Mouse (Mus musculus) heart, postnatal 0 days (tissue): ENCODE measurements at regions not wholly inside any gene's neighbourhood (a gene's known extent, or its start where the extent isn't known, plus 50 kb on each side); places are given as distances from the start of the nearest gene placed in this dataset.

Source experiments
- ATAC-seq: fragments of 200-750 bp; cut with Nextera tagmentation; 2 replicates; pipeline ENCODE4 v1.8.0; 2017; ENCODE audit warnings: low read depth, moderate number of reproducible peaks, moderate library complexity; ENCODE audit not compliant: insufficient read depth
- DNase-seq: peaks from one replicate; pipeline ENCODE4 v3.0.0-alpha.2; 2016; ENCODE audit warnings: low spot score
- H3K27ac ChIP-seq: fragments of 300-500 bp; sonication (generic); 2 replicates; pipeline ENCODE4 v1.5.1; 2014; ENCODE audit warnings: low read depth, mild to moderate bottlenecking
- H3K27me3 ChIP-seq: fragments of 300-500 bp; sonication (generic); 2 replicates; pipeline ENCODE4 v1.6.1; 2014; ENCODE audit warnings: low read length, mixed read lengths; ENCODE audit not compliant: control insufficient read depth, insufficient read depth
- H3K36me3 ChIP-seq: fragments of 300-500 bp; sonication (generic); replicated peaks from 2 replicates; pipeline ENCODE4 v1.6.1; 2014; ENCODE audit warnings: low read length, mixed read lengths; ENCODE audit not compliant: control insufficient read depth, insufficient read depth
- H3K4me1 ChIP-seq: fragments of 300-500 bp; sonication (generic); 2 replicates; pipeline ENCODE4 v1.6.1; 2014; ENCODE audit warnings: antibody characterized with exemption; ENCODE audit not compliant: control insufficient read depth, insufficient read depth
- H3K4me2 ChIP-seq: fragments of 300-500 bp; sonication (generic); 2 replicates; pipeline ENCODE4 v1.6.1; 2014; ENCODE audit warnings: low read depth, mild to moderate bottlenecking, low read length, moderate library complexity
- H3K4me3 ChIP-seq: fragments of 300-500 bp; sonication (generic); 2 replicates; pipeline ENCODE4 v1.5.1; 2014; ENCODE audit warnings: low read depth, low read length
- H3K9ac ChIP-seq: fragments of 300-500 bp; sonication (generic); replicated peaks from 2 replicates; pipeline ENCODE4 v1.6.1; 2014; ENCODE audit warnings: low read depth, low read length, mixed read lengths
- H3K9me3 ChIP-seq: fragments of 300-500 bp; sonication (generic); replicated peaks from 2 replicates; pipeline ENCODE4 v1.6.1; 2016; ENCODE audit warnings: low read length; ENCODE audit not compliant: control insufficient read depth
- CTCF ChIP-seq: IDR thresholded peaks from 2 replicates; pipeline ENCODE4 v1.5.1; 2016; ENCODE audit warnings: antibody characterized with exemption, control low read depth, low read depth
- EP300 ChIP-seq: IDR thresholded peaks from 2 replicates; pipeline ENCODE4 v1.6.1; 2016; ENCODE audit warnings: antibody characterized with exemption, low read depth
- WGBS: fragments of 180-500 bp; shearing (Covaris S2); extraction: QIAGEN DNeasy Blood & Tissue Kit; methylation state at CpG from one replicate; pipeline ENCODE4 v1.1.7; 2014; 5-methylcytosine and 5-hydroxymethylcytosine counted together

DNA sequence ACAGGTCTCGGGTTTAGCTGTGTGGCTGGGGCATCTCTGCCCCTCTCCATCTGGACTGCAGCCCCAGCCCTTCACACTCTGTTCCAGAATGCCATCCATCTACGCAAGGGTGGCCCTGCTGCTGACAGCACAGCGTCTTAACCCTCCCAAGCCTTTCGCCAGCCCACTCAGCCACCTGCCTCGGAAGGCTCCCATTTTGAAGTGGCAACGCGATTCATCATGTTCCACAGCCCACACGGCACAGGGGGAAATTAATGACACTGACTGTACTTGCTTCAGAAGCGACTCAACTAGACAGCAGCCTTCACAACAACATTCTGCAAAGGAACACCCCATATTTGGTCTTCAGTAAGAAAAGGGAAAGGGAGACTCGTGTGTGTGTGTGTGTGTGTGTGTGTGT, 151.8 kb upstream of the Noct start:
- H3K4me2 ChIP-seq: no peak overlapping the region
- 63% methylated on average over 10 of the region's 10 CpGs for WGBS
- no peaks in the 10 kb centered on the region for H3K4me1 ChIP-seq
- H3K27me3 ChIP-seq: no peaks in the 10 kb centered on the region
- TF ChIP-seq EP300: no peak
- TF ChIP-seq CTCF: no peak
- H3K36me3 ChIP-seq: no peaks in the 10 kb centered on the region
- no peak for ATAC-seq
- H3K9me3 ChIP-seq: no peaks in the 10 kb centered on the region
- H3K9ac ChIP-seq: no peak overlapping the region
- H3K4me3 ChIP-seq: no peak overlapping the region
- no peak for DNase-seq
- no peak overlapping the region for H3K27ac ChIP-seq

DNA sequence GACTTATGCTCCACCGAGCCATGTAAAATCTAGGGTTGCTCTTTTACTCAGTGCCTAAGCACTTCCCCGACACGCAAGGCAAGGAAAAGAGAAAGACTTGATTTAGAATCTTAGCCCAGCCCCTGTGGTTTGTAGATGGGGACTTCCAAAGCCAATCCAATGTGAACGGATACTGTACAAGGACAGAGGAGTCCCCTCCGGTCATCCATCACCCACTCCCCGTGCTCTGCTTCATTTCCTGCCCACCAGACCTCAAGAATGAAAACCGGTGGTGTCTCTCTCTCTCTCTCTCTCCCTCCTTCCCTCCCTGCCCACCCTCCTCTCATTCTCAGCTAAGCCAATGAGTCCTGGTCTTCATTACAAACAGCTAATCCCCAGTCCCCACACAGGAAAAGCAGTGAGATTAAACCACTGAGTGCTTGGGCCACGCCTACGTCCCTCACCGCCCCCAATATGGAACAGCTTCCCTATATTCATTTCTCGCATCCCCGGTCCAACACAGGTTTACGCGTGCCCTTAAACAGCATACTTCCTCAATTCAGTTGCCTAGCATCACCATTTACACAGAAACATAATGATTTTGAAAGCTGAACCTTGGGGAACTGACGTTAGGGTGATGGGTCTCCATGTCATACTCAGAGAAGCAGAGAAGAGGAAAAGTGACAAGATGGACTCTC, 151.1 kb upstream of the Noct start:
- DNase-seq (no peak), ATAC-seq (no peak)
- Histone ChIP-seq H3K36me3 (no peaks in the 10 kb centered on the region), H3K4me2 (no peak overlapping the region), H3K27me3 (no peaks in the 10 kb centered on the region), H3K9ac (no peak overlapping the region), H3K4me1 (no peaks in the 10 kb centered on the region), H3K27ac (no peak overlapping the region), H3K9me3 (no peaks in the 10 kb centered on the region), H3K4me3 (no peak overlapping the region)
- WGBS: 80% methylated on average over 15 of the region's 15 CpGs
- TF ChIP-seq EP300 (no peak), CTCF (no peak)

DNA sequence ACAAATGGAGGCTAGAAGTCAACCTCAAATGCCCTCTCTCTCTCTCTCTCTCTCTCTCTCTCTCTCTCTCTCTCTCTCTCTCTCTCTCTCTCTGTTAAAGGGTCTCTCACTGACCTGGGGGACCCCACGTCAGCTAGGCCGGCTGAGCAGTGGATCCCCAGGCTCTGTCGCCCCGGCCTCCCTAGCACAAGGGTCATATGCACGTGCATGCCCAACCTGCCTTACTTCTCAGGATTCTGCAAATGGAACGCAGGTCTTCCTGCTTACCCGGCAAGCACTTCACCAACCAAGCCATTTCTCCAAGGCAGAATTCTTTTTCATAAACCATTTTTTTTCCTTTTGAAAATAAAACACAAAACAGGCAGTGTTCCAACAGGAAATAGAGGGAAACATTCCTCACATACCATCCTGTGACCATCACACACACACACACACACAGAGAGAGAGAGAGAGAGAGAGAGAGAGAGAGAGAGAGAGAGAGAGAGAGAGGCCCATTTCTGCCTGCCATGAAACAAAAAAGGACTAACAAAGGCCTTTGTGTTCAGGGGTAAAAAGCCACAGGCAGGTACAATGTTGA, 150.4 kb upstream of the Noct start:
- Histone ChIP-seq H3K9ac (no peak overlapping the region), H3K36me3 (no peaks in the 10 kb centered on the region), H3K27ac (no peak overlapping the region), H3K4me1 (no peaks in the 10 kb centered on the region), H3K4me2 (no peak overlapping the region), H3K4me3 (no peak overlapping the region), H3K9me3 (no peaks in the 10 kb centered on the region), H3K27me3 (no peaks in the 10 kb centered on the region)
- DNase-seq (no peak), ATAC-seq (no peak)
- 66% methylated on average over 7 of the region's 7 CpGs for WGBS
- TF ChIP-seq EP300: no peak
- TF ChIP-seq CTCF: no peak

DNA sequence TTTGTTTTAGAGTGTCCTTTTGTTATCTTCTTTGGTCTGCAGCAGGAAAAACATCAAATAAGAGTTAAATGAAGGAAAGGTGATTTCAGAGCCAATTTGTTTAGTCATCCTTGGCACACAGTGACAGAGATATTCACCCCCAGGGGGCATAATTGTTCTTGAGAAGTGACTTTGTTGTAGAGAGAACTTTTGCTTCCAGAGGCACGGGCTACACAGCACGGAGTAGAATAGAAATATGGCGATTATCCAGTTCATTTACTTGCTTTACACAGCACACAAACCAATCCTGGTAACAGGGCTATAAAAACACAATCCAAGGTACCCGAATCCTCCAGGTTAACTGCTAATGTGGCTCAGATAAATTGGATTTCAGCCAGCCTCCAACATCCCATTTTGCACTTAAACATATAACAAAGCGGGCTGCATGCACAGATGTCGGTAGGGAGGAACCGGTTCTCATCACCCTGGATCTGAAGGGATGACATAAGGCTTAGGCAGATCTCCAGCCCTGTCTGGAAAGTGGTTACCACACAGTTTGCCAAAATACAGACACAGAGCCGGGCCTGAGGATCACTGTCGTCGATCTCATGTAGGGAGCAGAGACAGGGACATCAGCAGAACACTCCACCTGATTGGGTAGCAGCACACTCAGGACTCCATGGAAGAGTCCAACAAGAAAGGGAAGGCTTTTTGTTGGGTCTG, 148.9 kb upstream of the Noct start:
- Histone ChIP-seq H3K4me1 (no peaks in the 10 kb centered on the region), H3K36me3 (no peaks in the 10 kb centered on the region), H3K27me3 (no peaks in the 10 kb centered on the region), H3K27ac (no peak overlapping the region), H3K9ac (no peak overlapping the region), H3K4me3 (no peak overlapping the region), H3K4me2 (no peak overlapping the region), H3K9me3 (no peaks in the 10 kb centered on the region)
- no peak for DNase-seq
- WGBS: 57% methylated on average over 10 of the region's 10 CpGs
- no peak for ATAC-seq
- TF ChIP-seq CTCF (no peak), EP300 (no peak)

DNA sequence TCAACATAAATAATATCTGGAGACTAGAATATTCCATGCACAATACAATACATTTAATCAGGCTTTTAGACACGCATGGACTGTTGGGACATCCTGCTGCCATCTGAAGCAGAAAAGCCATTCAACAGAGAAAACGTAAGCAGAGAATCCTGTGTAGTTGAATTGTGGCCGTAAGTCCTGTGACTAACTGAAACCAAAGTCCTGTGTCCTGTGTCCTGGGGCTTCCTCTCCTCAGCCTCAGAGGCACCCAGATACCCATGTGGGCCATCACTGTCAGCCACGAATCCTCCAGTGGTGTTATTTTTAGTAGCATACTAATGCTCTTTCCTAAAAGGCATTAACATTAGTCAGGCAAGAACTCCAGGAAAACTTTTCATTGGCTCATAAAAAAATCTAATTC, 145.8 kb upstream of the Noct start:
- H3K9ac ChIP-seq: no peak overlapping the region
- WGBS: 54% methylated on average over 4 of the region's 4 CpGs
- no peak overlapping the region for H3K4me3 ChIP-seq
- no peak overlapping the region for H3K4me2 ChIP-seq
- ATAC-seq (no peak), DNase-seq (no peak)
- H3K36me3 ChIP-seq: no peaks in the 10 kb centered on the region
- TF ChIP-seq EP300 (no peak), CTCF (no peak)
- no peak overlapping the region for H3K27ac ChIP-seq
- no peaks in the 10 kb centered on the region for H3K4me1 ChIP-seq
- no peaks in the 10 kb centered on the region for H3K27me3 ChIP-seq
- no peaks in the 10 kb centered on the region for H3K9me3 ChIP-seq
